Mouse (Mus musculus): ENCODE measurements around the gene Actr10.

- no peak for TF ChIP-seq CTCF (IDR thresholded peaks at IDR 0.05; ENCODE audit: low read depth, low read length)
- no peak for TF ChIP-seq POLR2AphosphoS5 (IDR thresholded peaks at IDR 0.05; ENCODE audit: insufficient replicate concordance, low read depth, low read length)
- TF ChIP-seq GATA1 (IDR thresholded peaks at IDR 0.05; ENCODE audit: borderline replicate concordance, low read length) = no peak
- TF ChIP-seq TAL1 (conservative IDR thresholded peaks at IDR 0.05; ENCODE audit: low read depth, low read length) = no peak
- no peak for TF ChIP-seq GATA2 (IDR thresholded peaks at IDR 0.05; ENCODE audit: borderline replicate concordance, low read depth, low read length)
These were observed 47.3 kb downstream of the Actr10 start for GRCm38 (mm10) chr12:70984855-70985550.
